Mouse (Mus musculus): ENCODE data around the gene Hist2h2aa2.

Hist2h2aa2 gene

GRCm38 (mm10) chr3:96266132-96266710, 26.1 kb upstream of the Hist2h2aa2 start:
- H3K27me3 ChIP-seq (ENCODE audit: control insufficient read depth, insufficient read depth, low read length, poor library complexity, severe bottlenecking), result no peaks in the 10 kb centered on the region
- H3K36me3 ChIP-seq (ENCODE audit: control insufficient read depth, insufficient read depth, low read length, poor library complexity, severe bottlenecking), result no peaks in the 10 kb centered on the region
- no peak for DNase-seq (ENCODE audit: low read depth, low spot score)

GRCm38 (mm10) chr3:96264404-96264949, 24.4 kb upstream of the Hist2h2aa2 start:
- peak; percentile 18 for DNase-seq (ENCODE audit: low read depth, low spot score)
- H3K36me3 ChIP-seq (ENCODE audit: control insufficient read depth, insufficient read depth, low read length, poor library complexity, severe bottlenecking), result no peaks in the 10 kb centered on the region
- no peaks in the 10 kb centered on the region for H3K27me3 ChIP-seq (ENCODE audit: control insufficient read depth, insufficient read depth, low read length, poor library complexity, severe bottlenecking)

- H3K36me3 ChIP-seq (ENCODE audit: control insufficient read depth, insufficient read depth, low read length, poor library complexity, severe bottlenecking), result no peaks in the 10 kb centered on the region
- H3K27me3 ChIP-seq (ENCODE audit: control insufficient read depth, insufficient read depth, low read length, poor library complexity, severe bottlenecking), result no peaks in the 10 kb centered on the region
- DNase-seq (ENCODE audit: low read depth, low spot score), result peak; percentile 39
Measured at GRCm38 (mm10) chr3:96263558-96264403, 23.7 kb upstream of the Hist2h2aa2 start.

GRCm38 (mm10) chr3:96262979-96263550, 23.0 kb upstream of the Hist2h2aa2 start, which contains the start of gene Hist2h4:
TSS of gene Hist2h4 (minus strand) at chr3:96263311.
- Histone ChIP-seq H3K36me3 (ENCODE audit: control insufficient read depth, insufficient read depth, low read length, poor library complexity, severe bottlenecking) (no peaks in the 10 kb centered on the region), H3K27me3 (ENCODE audit: control insufficient read depth, insufficient read depth, low read length, poor library complexity, severe bottlenecking) (no peaks in the 10 kb centered on the region)
- peak; percentile 95 for DNase-seq (ENCODE audit: low read depth, low spot score)

GRCm38 (mm10) chr3:96262216-96262875, 22.3 kb upstream of the Hist2h2aa2 start:
- Histone ChIP-seq H3K27me3 (ENCODE audit: control insufficient read depth, insufficient read depth, low read length, poor library complexity, severe bottlenecking) (no peaks in the 10 kb centered on the region), H3K36me3 (ENCODE audit: control insufficient read depth, insufficient read depth, low read length, poor library complexity, severe bottlenecking) (no peaks in the 10 kb centered on the region)
- peak; percentile 85 for DNase-seq (ENCODE audit: low read depth, low spot score)

- DNase-seq (ENCODE audit: low read depth, low spot score), result peak; percentile 36
- no peaks in the 10 kb centered on the region for H3K27me3 ChIP-seq (ENCODE audit: control insufficient read depth, insufficient read depth, low read length, poor library complexity, severe bottlenecking)
- H3K36me3 ChIP-seq (ENCODE audit: control insufficient read depth, insufficient read depth, low read length, poor library complexity, severe bottlenecking), result no peaks in the 10 kb centered on the region
Measured at GRCm38 (mm10) chr3:96261623-96262022, 21.5 kb upstream of the Hist2h2aa2 start.

GRCm38 (mm10) chr3:96260220-96260619, 20.1 kb upstream of the Hist2h2aa2 start:
- Histone ChIP-seq H3K36me3 (ENCODE audit: control insufficient read depth, insufficient read depth, low read length, poor library complexity, severe bottlenecking) (no peaks in the 10 kb centered on the region), H3K27me3 (ENCODE audit: control insufficient read depth, insufficient read depth, low read length, poor library complexity, severe bottlenecking) (no peaks in the 10 kb centered on the region)
- no peak for DNase-seq (ENCODE audit: low read depth, low spot score)

- Histone ChIP-seq H3K27me3 (ENCODE audit: control insufficient read depth, insufficient read depth, low read length, poor library complexity, severe bottlenecking) (no peaks in the 10 kb centered on the region), H3K36me3 (ENCODE audit: control insufficient read depth, insufficient read depth, low read length, poor library complexity, severe bottlenecking) (no peaks in the 10 kb centered on the region)
- no peak for DNase-seq (ENCODE audit: low read depth, low spot score)
Measured at GRCm38 (mm10) chr3:96257190-96257589, 17.1 kb upstream of the Hist2h2aa2 start.

- DNase-seq (ENCODE audit: low read depth, low spot score), result no peak
- no peaks in the 10 kb centered on the region for H3K36me3 ChIP-seq (ENCODE audit: control insufficient read depth, insufficient read depth, low read length, poor library complexity, severe bottlenecking)
- no peaks in the 10 kb centered on the region for H3K27me3 ChIP-seq (ENCODE audit: control insufficient read depth, insufficient read depth, low read length, poor library complexity, severe bottlenecking)
Measured at GRCm38 (mm10) chr3:96255926-96256593, 16.0 kb upstream of the Hist2h2aa2 start.

- Histone ChIP-seq H3K36me3 (ENCODE audit: control insufficient read depth, insufficient read depth, low read length, poor library complexity, severe bottlenecking) (no peaks in the 10 kb centered on the region), H3K27me3 (ENCODE audit: control insufficient read depth, insufficient read depth, low read length, poor library complexity, severe bottlenecking) (no peaks in the 10 kb centered on the region)
- no peak for DNase-seq (ENCODE audit: low read depth, low spot score)
Measured at GRCm38 (mm10) chr3:96254683-96255355, 14.7 kb upstream of the Hist2h2aa2 start.

GRCm38 (mm10) chr3:96251787-96252186, 11.7 kb upstream of the Hist2h2aa2 start:
- Histone ChIP-seq H3K27me3 (ENCODE audit: control insufficient read depth, insufficient read depth, low read length, poor library complexity, severe bottlenecking) (no peaks in the 10 kb centered on the region), H3K36me3 (ENCODE audit: control insufficient read depth, insufficient read depth, low read length, poor library complexity, severe bottlenecking) (no peaks in the 10 kb centered on the region)
- peak; percentile 56 for DNase-seq (ENCODE audit: low read depth, low spot score)

- Histone ChIP-seq H3K27me3 (ENCODE audit: control insufficient read depth, insufficient read depth, low read length, poor library complexity, severe bottlenecking) (no peaks in the 10 kb centered on the region), H3K36me3 (ENCODE audit: control insufficient read depth, insufficient read depth, low read length, poor library complexity, severe bottlenecking) (no peaks in the 10 kb centered on the region)
- DNase-seq (ENCODE audit: low read depth, low spot score), result no peak
Measured at GRCm38 (mm10) chr3:96250890-96251289, 10.8 kb upstream of the Hist2h2aa2 start.

GRCm38 (mm10) chr3:96249034-96249345, 8.9 kb upstream of the Hist2h2aa2 start:
- H3K36me3 ChIP-seq (ENCODE audit: control insufficient read depth, insufficient read depth, low read length, poor library complexity, severe bottlenecking), result no peaks in the 10 kb centered on the region
- H3K27me3 ChIP-seq (ENCODE audit: control insufficient read depth, insufficient read depth, low read length, poor library complexity, severe bottlenecking), result no peaks in the 10 kb centered on the region
- no peak for DNase-seq (ENCODE audit: low read depth, low spot score)

Measured in splenic B cell, adult 2 months (primary cell).